Mouse (Mus musculus) intestine, postnatal 0 days (tissue): ENCODE data around the gene Cntrob. TPM values are rescaled to one million over a fixed set of nuclear protein-coding genes. Genes with fewer than 3 reads are reported as not detected.
A peak's percentile ranks its signal among the peaks of the same experiment; 100 is the strongest.

Experiments
- ATAC-seq: fragments of 200-750 bp; cut with Nextera tagmentation; 2 replicates; pipeline ENCODE4 v1.8.0; 2017; ENCODE audit warnings: mild to moderate bottlenecking, moderate TSS enrichment, moderate library complexity
- H3K27ac ChIP-seq: fragments of 300-500 bp; sonication (generic); 2 replicates; pipeline ENCODE4 v1.5.1; 2014; ENCODE audit warnings: mild to moderate bottlenecking, low read depth, low read length, moderate library complexity
- H3K27me3 ChIP-seq: fragments of 300-500 bp; sonication (generic); replicated peaks from 2 replicates; pipeline ENCODE4 v1.6.1; 2014; ENCODE audit warnings: low read length, mixed read lengths; ENCODE audit not compliant: control insufficient read depth, insufficient read depth
- H3K36me3 ChIP-seq: fragments of 300-500 bp; sonication (generic); 2 replicates; pipeline ENCODE4 v1.6.1; 2014; ENCODE audit warnings: mild to moderate bottlenecking, moderate library complexity; ENCODE audit not compliant: control insufficient read depth, insufficient read depth
- H3K4me1 ChIP-seq: fragments of 300-500 bp; sonication (generic); replicated peaks from 2 replicates; pipeline ENCODE4 v1.6.1; 2014; ENCODE audit warnings: antibody characterized with exemption, low read length, mixed read lengths; ENCODE audit not compliant: control insufficient read depth, insufficient read depth
- H3K4me2 ChIP-seq: fragments of 300-500 bp; sonication (generic); replicated peaks from 2 replicates; pipeline ENCODE4 v1.6.1; 2014; ENCODE audit warnings: low read depth, mild to moderate bottlenecking, moderate library complexity
- H3K4me3 ChIP-seq: fragments of 300-500 bp; sonication (generic); 2 replicates; pipeline ENCODE4 v1.5.1; 2014; ENCODE audit warnings: low read depth, low read length
- H3K9ac ChIP-seq: fragments of 300-500 bp; sonication (generic); 2 replicates; pipeline ENCODE4 v1.6.1; 2014; ENCODE audit warnings: mild to moderate bottlenecking, low read depth, low read length
- H3K9me3 ChIP-seq: fragments of 300-500 bp; sonication (generic); 2 replicates; pipeline ENCODE4 v1.6.1; 2016; ENCODE audit warnings: mixed run types; ENCODE audit not compliant: control insufficient read depth
- CTCF ChIP-seq: sonication (generic); IDR thresholded peaks from 2 replicates; pipeline ENCODE4 v1.5.1; 2016; ENCODE audit warnings: low read depth, mild to moderate bottlenecking, control low read depth, antibody characterized with exemption, moderate library complexity
- WGBS: fragments of 180-500 bp; shearing (Covaris S2); extraction: QIAGEN DNeasy Blood & Tissue Kit; methylation state at CpG from one replicate; pipeline ENCODE4 v1.1.7; 2014; 5-methylcytosine and 5-hydroxymethylcytosine counted together
- polyA plus RNA-seq: library from polyadenylated mRNA; unstranded; fragments of >200 nt; fragmentation: Nextera tagmentation; extraction: Ambion mirVana; gene quantifications from 2 replicates; pipeline ENCODE4 v1.2.1, GENCODE M21; 2015

The Cntrob gene
- polyA plus RNA-seq, 1 experiment from 2014 or later = 7.9 TPM

GRCm38 (mm10) chr11:69365722-69366121, 42.1 kb upstream of the Cntrob start:
- Histone ChIP-seq H3K27me3 (no peaks in the 10 kb centered on the region), H3K4me3 (peak overlapping the region; percentile 96), H3K9ac (peak overlapping the region; percentile 63), H3K4me1 (peaks cover 22% of the 10 kb centered on the region), H3K27ac (peak overlapping the region; percentile 99), H3K4me2 (peak overlapping the region; percentile 95), H3K36me3 (peaks cover 18% of the 10 kb centered on the region), H3K9me3 (no peaks in the 10 kb centered on the region)
- no peak for ATAC-seq
- 16% methylated on average over 6 of the region's 6 CpGs for WGBS
- no peak for TF ChIP-seq CTCF

DNA sequence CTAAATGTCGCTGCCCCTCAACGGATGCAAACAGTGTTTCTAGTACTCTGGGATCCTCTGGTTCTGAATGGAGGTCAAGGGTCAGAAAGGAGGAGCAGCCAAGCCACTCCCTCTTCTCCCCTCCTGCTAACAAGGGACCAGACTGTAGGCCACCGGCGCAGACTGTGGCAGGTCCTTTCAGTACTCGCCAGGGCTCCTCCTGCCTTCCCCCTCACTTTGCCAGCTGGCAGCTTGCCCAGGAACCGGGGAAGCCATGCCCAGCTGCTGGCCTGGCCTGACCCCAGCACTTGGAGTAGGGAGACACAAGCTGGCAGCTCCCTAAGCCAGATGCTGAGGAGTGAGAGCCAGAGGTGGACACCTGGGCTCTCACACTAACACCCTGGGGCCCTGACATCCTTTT, 41.3 kb upstream of the Cntrob start:
- TF ChIP-seq CTCF = peak; percentile 15; the same call in 1 of the 2 replicates
- Histone ChIP-seq H3K27ac (peak overlapping the region; percentile 99), H3K4me2 (peak overlapping the region; percentile 95), H3K9me3 (no peaks in the 10 kb centered on the region), H3K36me3 (peaks cover 26% of the 10 kb centered on the region), H3K4me3 (no peak overlapping the region), H3K4me1 (peaks cover 22% of the 10 kb centered on the region), H3K9ac (0 out of 2 replicates have a peak overlapping the region, but pooled peaks have one; percentile 12), H3K27me3 (no peaks in the 10 kb centered on the region)
- WGBS = 5% methylated on average over 6 of the region's 6 CpGs
- peak; percentile 69 for ATAC-seq

DNA sequence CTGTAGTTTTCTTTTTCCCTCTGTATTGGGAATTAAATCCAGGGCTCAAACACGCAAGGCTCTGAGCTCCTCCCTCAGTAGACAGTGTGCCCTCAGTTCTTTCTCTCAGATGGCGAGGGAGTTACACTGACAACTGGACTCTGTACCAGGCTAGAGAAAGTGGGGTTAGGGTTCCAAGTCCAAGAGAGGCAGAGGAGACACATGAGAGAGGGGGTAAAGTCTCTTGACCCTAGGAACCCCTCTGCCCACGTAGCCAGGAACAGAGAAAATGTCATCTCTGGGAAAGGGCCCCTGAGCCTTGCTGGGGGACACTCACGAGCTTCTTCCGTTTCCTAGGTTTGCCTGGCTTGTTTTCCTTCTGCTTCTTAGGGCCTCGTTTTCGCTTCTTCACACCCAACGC, 40.8 kb upstream of the Cntrob start:
- H3K9me3 ChIP-seq = no peaks in the 10 kb centered on the region
- peaks cover 22% of the 10 kb centered on the region for H3K4me1 ChIP-seq
- H3K4me3 ChIP-seq = 0 out of 2 replicates have a peak overlapping the region, but pooled peaks have one; percentile 12
- 23% methylated on average over 8 of the region's 8 CpGs for WGBS
- no peak for TF ChIP-seq CTCF
- peak; percentile 41 for ATAC-seq
- H3K27ac ChIP-seq = peak overlapping the region; percentile 99
- H3K27me3 ChIP-seq = no peaks in the 10 kb centered on the region
- 0 out of 2 replicates have a peak overlapping the region, but pooled peaks have one; percentile 12 for H3K9ac ChIP-seq
- H3K4me2 ChIP-seq = peak overlapping the region; percentile 95
- peaks cover 31% of the 10 kb centered on the region for H3K36me3 ChIP-seq

GRCm38 (mm10) chr11:69362479-69362878, 38.9 kb upstream of the Cntrob start:
- Histone ChIP-seq H3K4me1 (peaks cover 22% of the 10 kb centered on the region), H3K27me3 (no peaks in the 10 kb centered on the region), H3K9ac (no peak overlapping the region), H3K4me3 (no peak overlapping the region), H3K36me3 (peaks cover 45% of the 10 kb centered on the region), H3K27ac (no peak overlapping the region), H3K4me2 (no peak overlapping the region), H3K9me3 (no peaks in the 10 kb centered on the region)
- ATAC-seq = no peak
- peak; percentile 54 for TF ChIP-seq CTCF
- 88% methylated on average over 2 of the region's 2 CpGs for whole genome bisulfite sequencing

- 78% methylated on average over 7 of the region's 7 CpGs for WGBS
- no peak for TF ChIP-seq CTCF
- ATAC-seq = no peak
- no peaks in the 10 kb centered on the region for H3K27me3 ChIP-seq
- H3K4me1 ChIP-seq = peaks cover 22% of the 10 kb centered on the region
- H3K4me3 ChIP-seq = no peak overlapping the region
- no peaks in the 10 kb centered on the region for H3K9me3 ChIP-seq
- peaks cover 50% of the 10 kb centered on the region for H3K36me3 ChIP-seq
- no peak overlapping the region; the same call in 1 of the 2 replicates for H3K27ac ChIP-seq
- H3K9ac ChIP-seq = no peak overlapping the region
- no peak overlapping the region for H3K4me2 ChIP-seq
These were observed 38.4 kb upstream of the Cntrob start for GRCm38 (mm10) chr11:69362021-69362420.

DNA sequence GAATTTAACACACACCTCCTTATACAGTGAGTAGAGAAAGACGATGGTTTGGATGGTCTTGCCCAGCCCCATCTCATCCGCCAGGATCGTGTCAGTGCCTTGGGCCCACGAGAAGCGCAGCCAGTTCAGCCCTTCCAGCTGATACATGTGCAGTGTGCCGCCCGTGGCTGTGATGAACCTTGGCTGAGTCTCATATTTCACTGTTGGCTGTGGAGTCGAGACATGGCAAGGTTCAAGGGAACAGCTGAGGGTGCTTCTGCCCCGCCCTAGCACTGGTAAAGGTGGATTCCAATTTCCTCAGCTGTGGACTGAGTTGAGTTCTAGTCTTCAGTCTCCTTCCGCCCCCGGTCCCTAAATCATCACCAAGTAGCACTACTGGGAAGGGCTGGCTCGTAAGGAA, 34.1 kb upstream of the Cntrob start:
- 76% methylated on average over 12 of the region's 12 CpGs for WGBS

More for the DNA sequence above, 34.1 kb upstream of the Cntrob start:
- Histone ChIP-seq H3K4me1 (no peaks in the 10 kb centered on the region), H3K27ac (no peak overlapping the region), H3K9ac (no peak overlapping the region), H3K27me3 (no peaks in the 10 kb centered on the region), H3K36me3 (peaks cover 90% of the 10 kb centered on the region), H3K9me3 (no peaks in the 10 kb centered on the region), H3K4me2 (no peak overlapping the region), H3K4me3 (no peak overlapping the region)
- no peak for TF ChIP-seq CTCF
- no peak for ATAC-seq
